Mouse (Mus musculus) stomach, postnatal 0 days (tissue): ENCODE results near the gene Dpf3. TPM values are rescaled to one million over a fixed set of nuclear protein-coding genes. Genes with fewer than 3 reads are reported as not detected.

Experiments used
- ATAC-seq: fragments of 200-750 bp; cut with Nextera tagmentation; 2 replicates; pipeline ENCODE4 v1.8.0; 2017; ENCODE audit not compliant: low FRiP score, low TSS enrichment
- DNase-seq: peaks from one replicate; pipeline ENCODE4 v3.0.0-alpha.2; 2016; ENCODE audit warnings: low spot score
- H3K27ac ChIP-seq: fragments of 300-500 bp; sonication (generic); replicated peaks from 2 replicates; pipeline ENCODE4 v1.5.1; 2014; ENCODE audit warnings: mild to moderate bottlenecking, control low read depth
- H3K27me3 ChIP-seq: fragments of 300-500 bp; sonication (generic); 2 replicates; pipeline ENCODE4 v1.6.1; 2014; ENCODE audit warnings: low read length; ENCODE audit not compliant: control insufficient read depth, insufficient read depth
- H3K36me3 ChIP-seq: fragments of 300-500 bp; sonication (generic); 2 replicates; pipeline ENCODE4 v1.6.1; 2014; ENCODE audit warnings: low read length, mixed read lengths; ENCODE audit not compliant: control insufficient read depth, insufficient read depth
- H3K4me1 ChIP-seq: fragments of 300-500 bp; sonication (generic); replicated peaks from 2 replicates; pipeline ENCODE4 v1.6.1; 2014; ENCODE audit warnings: antibody characterized with exemption; ENCODE audit not compliant: control insufficient read depth, insufficient read depth
- H3K4me2 ChIP-seq: fragments of 300-500 bp; sonication (generic); replicated peaks from 2 replicates; pipeline ENCODE4 v1.6.1; 2014; ENCODE audit warnings: low read depth, mild to moderate bottlenecking, control low read depth, moderate library complexity
- H3K4me3 ChIP-seq: fragments of 300-500 bp; sonication (generic); 2 replicates; pipeline ENCODE4 v1.5.1; 2014; ENCODE audit warnings: low read depth, low read length, control low read depth
- H3K9ac ChIP-seq: fragments of 300-500 bp; sonication (generic); 2 replicates; pipeline ENCODE4 v1.6.1; 2014; ENCODE audit warnings: mild to moderate bottlenecking, low read length, control low read depth, mixed read lengths
- H3K9me3 ChIP-seq: fragments of 300-500 bp; sonication (generic); 2 replicates; pipeline ENCODE4 v1.6.1; 2016; ENCODE audit warnings: low read length; ENCODE audit not compliant: control insufficient read depth
- CTCF ChIP-seq: IDR thresholded peaks from 2 replicates; pipeline ENCODE4 v1.5.1; 2016; ENCODE audit warnings: antibody characterized with exemption, low read depth, mild to moderate bottlenecking, moderate library complexity
- EP300 ChIP-seq: optimal IDR thresholded peaks from 2 replicates; pipeline ENCODE3; 2016; ENCODE audit warnings: antibody characterized with exemption
- WGBS: fragments of 180-500 bp; shearing (Covaris S2); extraction: QIAGEN DNeasy Blood & Tissue Kit; methylation state at CpG from one replicate; pipeline ENCODE4 v1.1.7; 2014; 5-methylcytosine and 5-hydroxymethylcytosine counted together
- polyA plus RNA-seq: library from polyadenylated mRNA; unstranded; fragments of >200 nt; fragmentation: Nextera tagmentation; extraction: Ambion mirVana; gene quantifications from 2 replicates; pipeline ENCODE4 v1.2.1, GENCODE M21; 2015

Gene Dpf3
- polyA plus RNA-seq, 1 experiment from 2014 or later, result 3.0 TPM

DNA sequence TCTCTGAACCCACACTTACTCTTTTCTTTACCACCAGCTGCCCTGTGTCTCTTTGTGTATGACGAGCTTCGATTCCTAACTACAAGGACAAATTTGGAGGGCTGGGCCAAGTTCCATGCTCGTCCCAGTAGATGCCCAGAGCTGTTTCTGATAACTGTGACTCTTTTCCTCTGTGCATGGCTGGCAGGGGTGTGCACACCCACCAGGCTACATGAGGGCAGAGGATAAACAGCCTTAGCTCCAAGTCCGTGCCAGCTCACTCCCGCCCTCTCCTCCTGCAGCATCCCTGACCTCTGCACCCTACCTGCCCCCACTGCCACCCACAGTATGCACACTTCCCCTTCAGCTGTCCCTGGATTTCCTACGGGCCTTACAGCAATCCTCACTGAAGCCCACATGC is 41.9 kb downstream of the Dpf3 start:
- no peak overlapping the region for H3K4me3 ChIP-seq
- H3K27me3 ChIP-seq, result no peaks in the 10 kb centered on the region
- H3K27ac ChIP-seq, result no peak overlapping the region
- H3K4me2 ChIP-seq, result no peak overlapping the region
- H3K4me1 ChIP-seq, result no peaks in the 10 kb centered on the region
- H3K9me3 ChIP-seq, result no peaks in the 10 kb centered on the region
- no peaks in the 10 kb centered on the region for H3K36me3 ChIP-seq
- DNase-seq (no peak), ATAC-seq (no peak)
- WGBS, result 69% methylated on average over 6 of the region's 6 CpGs
- TF ChIP-seq EP300 (no peak), CTCF (no peak)
- H3K9ac ChIP-seq, result no peak overlapping the region

DNA sequence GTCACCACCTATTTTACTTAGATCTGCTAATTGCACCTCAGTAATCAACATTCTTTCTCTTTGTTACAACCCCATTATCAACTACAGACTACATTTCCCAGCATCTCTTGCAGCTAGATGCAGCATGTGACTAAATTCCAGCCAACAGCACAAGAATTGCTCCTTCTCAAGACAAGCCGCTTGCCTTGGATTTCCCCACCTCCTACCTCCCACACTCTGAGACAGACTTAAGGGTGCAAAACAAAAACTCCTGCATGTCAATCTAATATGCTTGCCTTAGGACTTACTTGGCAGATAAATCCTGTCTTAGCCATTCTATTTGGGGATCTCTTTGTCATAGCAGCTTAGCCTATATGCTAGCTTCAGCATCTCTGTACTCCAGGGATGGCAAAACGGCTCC is 43.1 kb downstream of the Dpf3 start:
- H3K4me3 ChIP-seq, result no peak overlapping the region
- H3K9me3 ChIP-seq, result no peaks in the 10 kb centered on the region
- no peak overlapping the region for H3K9ac ChIP-seq
- TF ChIP-seq CTCF, result no peak
- TF ChIP-seq EP300, result no peak
- DNase-seq (no peak), ATAC-seq (no peak)
- H3K4me2 ChIP-seq, result no peak overlapping the region
- H3K4me1 ChIP-seq, result no peaks in the 10 kb centered on the region
- H3K27ac ChIP-seq, result no peak overlapping the region
- 80% methylated on average over 2 of the region's 2 CpGs for WGBS
- no peaks in the 10 kb centered on the region for H3K36me3 ChIP-seq
- H3K27me3 ChIP-seq, result no peaks in the 10 kb centered on the region

DNA sequence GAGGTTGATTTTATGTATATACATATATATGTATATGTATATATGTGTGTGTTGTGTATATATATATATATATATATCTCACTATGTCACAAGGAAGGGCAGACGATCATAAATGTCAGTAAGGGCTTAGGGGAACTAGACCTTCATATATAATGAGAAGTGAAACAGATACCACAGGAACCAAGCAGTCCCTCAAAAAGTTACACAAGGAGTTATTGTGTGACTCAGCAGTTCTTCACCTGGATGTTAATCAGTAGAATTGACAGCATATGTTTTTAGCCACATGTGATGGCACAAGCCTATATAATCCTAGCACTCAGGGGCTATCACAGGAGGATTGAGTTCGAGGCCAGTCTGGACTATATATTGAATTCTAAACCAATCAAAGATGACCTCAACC is 49.5 kb downstream of the Dpf3 start:
- 74% methylated on average over 2 of the region's 2 CpGs for WGBS
- H3K36me3 ChIP-seq, result no peaks in the 10 kb centered on the region
- no peak overlapping the region for H3K4me3 ChIP-seq
- no peak overlapping the region for H3K4me2 ChIP-seq
- no peaks in the 10 kb centered on the region for H3K4me1 ChIP-seq
- no peak overlapping the region for H3K9ac ChIP-seq
- no peak for ATAC-seq
- TF ChIP-seq EP300, result no peak
- no peak for TF ChIP-seq CTCF
- no peak for DNase-seq
- no peaks in the 10 kb centered on the region for H3K27me3 ChIP-seq
- H3K9me3 ChIP-seq, result no peaks in the 10 kb centered on the region
- no peak overlapping the region for H3K27ac ChIP-seq

DNA sequence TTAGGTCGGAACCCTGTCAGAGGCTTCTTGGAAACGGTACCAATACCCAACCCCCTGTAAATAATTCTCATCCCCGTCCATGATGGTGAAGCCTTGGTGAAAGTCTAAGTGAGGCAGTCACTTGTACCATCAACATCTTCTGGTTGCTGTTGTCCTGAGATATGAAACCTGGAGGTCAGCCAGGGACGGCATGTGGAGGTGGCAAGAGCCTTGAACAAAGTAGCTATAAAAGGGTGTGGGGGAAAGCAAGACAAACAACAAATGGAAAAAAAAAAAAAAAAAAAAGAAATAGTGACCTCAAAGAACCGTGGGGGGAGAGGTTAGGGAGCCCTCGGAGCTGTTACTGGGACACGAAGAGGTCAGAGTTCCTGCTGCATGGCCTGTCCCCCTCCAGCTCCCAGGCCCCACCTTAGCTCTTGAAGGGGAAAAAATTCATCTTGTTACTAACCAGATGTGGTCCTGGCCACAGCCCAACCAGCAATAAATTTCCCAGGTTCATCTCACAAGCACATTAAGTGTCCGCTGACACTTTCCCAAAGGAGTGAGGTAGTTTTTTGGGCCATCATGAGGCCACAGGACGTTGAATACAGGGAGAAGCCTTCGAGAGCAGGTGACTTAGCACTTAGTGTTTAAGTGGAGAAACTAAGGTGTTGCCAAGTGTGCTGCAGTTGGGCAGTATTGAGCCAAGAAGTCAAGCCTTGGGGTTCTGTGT is 53.4 kb downstream of the Dpf3 start:
- Histone ChIP-seq H3K36me3 (no peaks in the 10 kb centered on the region), H3K4me2 (no peak overlapping the region), H3K4me3 (no peak overlapping the region), H3K9me3 (no peaks in the 10 kb centered on the region), H3K27me3 (no peaks in the 10 kb centered on the region), H3K9ac (no peak overlapping the region), H3K4me1 (no peaks in the 10 kb centered on the region), H3K27ac (no peak overlapping the region)
- 47% methylated on average over 10 of the region's 10 CpGs for WGBS
- no peak for ATAC-seq
- TF ChIP-seq EP300 (no peak), CTCF (no peak)
- no peak for DNase-seq

DNA sequence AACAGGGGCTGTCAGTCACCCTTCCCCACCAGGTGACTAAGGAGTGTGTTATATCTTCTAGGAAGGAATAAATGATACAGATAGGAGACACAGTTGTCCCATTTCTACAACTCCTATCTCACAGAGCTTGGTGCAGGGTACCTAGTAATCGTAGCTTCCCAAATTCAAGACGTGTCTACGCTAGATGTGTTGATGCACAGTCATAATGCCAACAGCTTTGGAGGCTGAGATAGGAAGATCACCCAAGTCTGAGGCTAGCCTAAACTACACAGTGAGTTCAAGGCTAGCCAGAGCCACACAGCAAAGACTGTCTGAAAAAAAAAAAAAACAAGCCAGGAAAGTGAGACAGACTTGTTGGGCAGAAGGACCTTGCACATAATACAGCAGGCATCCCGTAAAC is 54.1 kb downstream of the Dpf3 start:
- no peaks in the 10 kb centered on the region for H3K9me3 ChIP-seq
- H3K27ac ChIP-seq, result no peak overlapping the region
- no peaks in the 10 kb centered on the region for H3K36me3 ChIP-seq
- TF ChIP-seq EP300 (no peak), CTCF (no peak)
- H3K4me1 ChIP-seq, result no peaks in the 10 kb centered on the region
- 94% methylated on average over 4 of the region's 4 CpGs for WGBS
- H3K27me3 ChIP-seq, result no peaks in the 10 kb centered on the region
- no peak for ATAC-seq
- H3K4me3 ChIP-seq, result no peak overlapping the region
- H3K9ac ChIP-seq, result no peak overlapping the region
- H3K4me2 ChIP-seq, result no peak overlapping the region
- no peak for DNase-seq

DNA sequence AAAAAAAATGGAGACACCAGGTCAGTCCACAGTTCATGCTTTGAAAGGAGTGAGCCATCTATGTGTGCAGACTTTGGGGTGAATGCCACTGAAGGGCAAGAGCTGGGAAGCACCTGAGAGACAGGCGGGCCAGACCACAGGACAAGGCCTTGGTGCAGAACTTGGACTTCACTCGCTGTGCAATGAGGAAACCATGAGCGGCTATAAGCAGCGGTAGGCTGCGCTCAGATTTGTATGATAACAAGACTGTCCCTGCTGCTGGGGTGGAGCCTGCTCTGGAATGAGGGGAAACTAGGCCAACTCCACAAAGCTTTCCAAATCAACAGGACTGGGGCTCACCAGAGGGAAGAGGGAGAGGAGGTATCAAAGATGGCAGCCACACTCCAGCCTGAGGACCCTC is 57.3 kb downstream of the Dpf3 start:
- WGBS, result 83% methylated on average over 5 of the region's 5 CpGs
- H3K4me2 ChIP-seq, result no peak overlapping the region
- ATAC-seq (no peak), DNase-seq (no peak)
- H3K4me1 ChIP-seq, result no peaks in the 10 kb centered on the region
- no peak overlapping the region for H3K4me3 ChIP-seq
- no peaks in the 10 kb centered on the region for H3K36me3 ChIP-seq
- H3K27ac ChIP-seq, result no peak overlapping the region
- no peaks in the 10 kb centered on the region for H3K27me3 ChIP-seq
- TF ChIP-seq EP300 (no peak), CTCF (no peak)
- H3K9me3 ChIP-seq, result no peaks in the 10 kb centered on the region
- no peak overlapping the region for H3K9ac ChIP-seq
